Mouse (Mus musculus) thymus, adult 18-20 months (tissue): ENCODE measurements at regions not wholly inside any gene's neighbourhood (a gene's known extent, or its start where the extent isn't known, plus 50 kb on each side); places are given as distances from the start of the nearest gene placed in this dataset.

Source experiments
- DNase-seq, 2 experiments: peaks; one replicate each; pipeline ENCODE4 v3.0.0; 2022; ENCODE audit warnings: mixed read lengths in 2 of 2

DNA sequence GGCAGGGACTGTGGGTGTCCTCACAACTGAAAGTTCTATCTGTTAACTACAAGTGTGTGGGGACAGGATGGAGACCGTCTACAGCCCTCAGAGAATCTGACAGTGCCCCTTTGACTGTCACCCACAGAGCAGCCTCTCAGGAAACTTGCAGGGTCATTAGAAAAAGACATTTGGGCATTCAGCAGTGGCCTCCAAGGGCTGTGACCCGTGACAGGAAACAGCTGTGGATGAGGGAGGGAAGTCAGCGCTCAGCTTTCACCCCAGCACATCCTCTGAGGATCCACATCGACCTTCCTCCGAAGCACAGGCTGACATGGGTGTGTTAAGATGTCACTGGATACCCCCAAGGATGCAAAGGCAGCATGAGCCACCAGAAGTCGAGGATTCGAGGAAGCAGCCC, 106.3 kb upstream of the Sulf2 start:
- peak; percentile 23 to 31 for DNase-seq

- no peak for DNase-seq
Observed at GRCm38 (mm10) chr2:166261065-166261464, 105.6 kb upstream of the Sulf2 start.

DNA sequence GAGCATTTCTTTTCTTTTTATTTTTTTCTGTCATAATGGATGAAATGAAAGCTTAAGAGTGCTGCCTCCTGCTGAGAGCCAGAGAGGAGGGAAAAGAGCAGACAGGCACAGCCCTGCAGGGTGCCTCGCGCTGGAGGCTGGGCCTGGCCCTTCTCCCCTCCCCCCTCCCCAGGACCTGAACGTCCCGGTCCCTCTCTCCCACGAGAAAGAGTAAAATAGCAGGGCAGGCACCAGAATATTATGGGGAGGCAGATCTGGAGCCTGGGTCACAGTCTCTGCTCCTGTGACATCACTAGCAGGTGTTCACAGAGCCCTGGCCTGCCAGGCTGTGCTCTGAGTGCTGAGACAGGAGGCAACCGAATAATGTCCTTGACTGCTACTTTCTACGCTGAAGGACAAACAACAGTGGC, 103.3 kb upstream of the Sulf2 start:
- DNase-seq = no peak

- no peak for DNase-seq
Observed at GRCm38 (mm10) chr2:166257666-166258065, 102.2 kb upstream of the Sulf2 start.

DNA sequence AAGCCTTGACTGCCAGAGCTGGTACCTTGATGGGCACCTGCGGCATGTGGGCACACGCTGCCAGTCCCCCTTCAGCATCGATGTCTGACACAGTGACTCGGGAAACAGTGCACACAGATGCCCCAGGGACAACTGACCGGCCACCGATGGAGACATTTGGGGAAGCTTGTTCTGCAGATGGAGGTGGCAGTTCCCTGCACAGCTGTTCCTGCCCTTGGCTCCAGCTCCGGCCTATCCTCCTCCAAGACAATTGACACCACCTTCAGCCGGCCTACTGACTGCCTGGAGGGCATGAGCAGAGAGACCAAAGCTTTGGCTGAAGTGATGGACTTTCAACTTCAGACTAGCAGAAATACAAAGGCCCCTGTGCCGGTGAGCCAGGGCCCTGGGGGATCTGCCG, 100.7 kb upstream of the Sulf2 start:
- no peak for DNase-seq

GRCm38 (mm10) chr2:166254581-166254980, 99.1 kb upstream of the Sulf2 start:
- no peak for DNase-seq

DNA sequence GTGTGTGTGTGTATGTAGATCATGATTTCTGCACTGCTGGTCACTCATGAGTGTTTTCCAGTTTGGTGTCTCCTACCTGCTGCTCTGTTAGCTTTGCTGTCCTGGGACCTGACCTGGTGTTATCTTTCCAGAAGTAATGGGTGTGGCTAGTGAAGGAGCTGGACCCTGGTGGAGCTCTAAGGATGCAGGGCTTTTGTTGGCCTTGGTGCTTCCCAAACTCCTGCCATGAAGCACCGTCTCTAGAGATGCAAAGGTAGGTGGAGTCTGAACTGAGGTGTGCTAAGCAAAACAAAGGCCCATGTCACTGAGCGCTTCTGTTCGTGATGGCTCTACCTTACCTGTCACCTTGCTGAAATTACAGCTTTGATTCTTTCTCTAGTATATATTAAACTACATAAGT, 96.6 kb upstream of the Sulf2 start:
- DNase-seq = no peak

DNA sequence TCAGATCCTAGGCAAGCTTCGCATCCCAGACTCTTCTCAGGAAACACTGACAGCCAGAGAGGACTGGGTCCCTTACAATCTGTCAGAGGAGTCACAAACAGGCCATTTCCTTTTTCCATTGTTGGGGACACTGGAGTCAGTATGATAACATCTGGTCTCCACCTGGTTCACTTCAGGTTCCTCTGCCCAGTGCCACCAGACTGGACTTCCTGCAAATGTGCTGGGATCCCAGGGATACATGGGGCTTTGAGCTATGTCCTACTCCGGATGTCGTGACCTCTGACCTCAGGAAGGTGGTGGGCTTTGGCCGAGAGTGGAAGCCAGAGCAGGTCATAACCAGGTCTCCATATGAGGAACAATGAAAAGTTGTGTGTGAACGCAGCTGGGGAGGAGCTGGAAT, 96.0 kb upstream of the Sulf2 start:
- no peak for DNase-seq

DNA sequence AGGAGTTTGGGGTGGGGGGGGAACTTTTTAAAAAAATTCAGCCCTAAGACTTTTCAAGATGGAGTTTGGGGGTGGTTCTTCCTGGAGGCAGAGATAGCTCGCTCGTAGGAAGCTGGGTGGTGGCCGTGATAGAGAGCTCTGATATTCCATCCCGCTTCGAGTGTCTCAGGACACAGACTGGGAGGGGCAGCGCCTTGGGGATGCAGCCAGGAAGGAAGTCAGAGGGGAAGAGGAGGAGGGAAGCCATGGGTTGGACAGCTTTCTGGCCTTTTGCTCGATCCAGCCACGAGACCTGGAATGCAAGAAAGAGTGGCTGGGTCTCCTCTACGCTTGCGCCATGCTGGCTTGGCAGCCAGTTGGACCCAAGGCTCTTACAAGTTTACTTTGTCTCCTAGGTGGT, 95.1 kb upstream of the Sulf2 start:
- DNase-seq = no peak

DNA sequence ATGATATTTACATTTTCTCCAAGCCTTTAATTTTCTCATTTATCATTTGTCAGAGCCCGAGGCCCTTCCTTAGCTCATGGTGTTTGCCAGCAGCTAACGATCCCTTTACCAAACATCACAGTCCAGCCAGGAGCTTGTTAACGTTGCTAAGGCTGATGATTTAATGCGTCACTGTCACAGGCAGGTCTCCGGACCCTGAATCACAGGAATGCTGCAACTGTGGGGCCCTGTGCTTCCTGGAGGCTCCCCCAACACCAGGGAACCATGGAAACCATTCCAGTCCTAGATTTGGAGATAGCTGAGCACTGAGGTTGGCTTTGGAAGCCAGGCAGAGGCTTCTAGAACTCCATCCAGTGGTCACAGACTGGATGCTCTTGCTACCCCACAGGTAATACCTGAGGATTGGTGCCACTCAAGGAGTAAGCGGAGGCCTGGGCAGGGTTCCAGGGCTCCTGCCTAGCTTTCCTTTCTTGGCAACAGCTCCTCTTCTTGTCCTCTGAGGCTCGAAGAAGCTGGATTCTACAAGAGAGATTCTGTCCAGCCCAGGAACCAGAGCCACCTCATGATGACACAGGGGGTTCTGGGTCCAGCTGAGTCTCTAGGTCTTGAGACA, 94.0 kb upstream of the Sulf2 start:
- DNase-seq = no peak

- no peak for DNase-seq
Observed at GRCm38 (mm10) chr2:166246401-166247189, 91.1 kb upstream of the Sulf2 start.

DNA sequence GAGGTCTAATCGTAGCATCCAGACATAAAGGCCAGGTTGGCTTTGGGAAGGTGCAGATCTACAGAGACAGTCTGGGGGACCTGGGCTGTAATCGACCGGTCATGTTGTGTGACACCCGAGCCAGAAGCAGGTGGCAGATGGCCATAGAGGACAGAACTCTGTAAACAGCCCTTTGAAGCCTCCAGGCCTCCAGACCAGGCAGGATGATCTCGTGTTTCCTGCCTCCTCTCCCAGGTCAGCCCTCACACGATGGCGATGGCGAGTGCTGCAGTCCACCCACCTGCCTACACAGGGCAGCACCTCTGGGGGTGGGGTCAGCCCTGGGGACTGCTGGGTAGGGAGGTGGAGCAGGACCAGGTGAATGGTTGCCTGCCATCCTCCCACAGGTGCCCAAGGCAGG, 89.8 kb upstream of the Sulf2 start:
- no peak for DNase-seq

DNA sequence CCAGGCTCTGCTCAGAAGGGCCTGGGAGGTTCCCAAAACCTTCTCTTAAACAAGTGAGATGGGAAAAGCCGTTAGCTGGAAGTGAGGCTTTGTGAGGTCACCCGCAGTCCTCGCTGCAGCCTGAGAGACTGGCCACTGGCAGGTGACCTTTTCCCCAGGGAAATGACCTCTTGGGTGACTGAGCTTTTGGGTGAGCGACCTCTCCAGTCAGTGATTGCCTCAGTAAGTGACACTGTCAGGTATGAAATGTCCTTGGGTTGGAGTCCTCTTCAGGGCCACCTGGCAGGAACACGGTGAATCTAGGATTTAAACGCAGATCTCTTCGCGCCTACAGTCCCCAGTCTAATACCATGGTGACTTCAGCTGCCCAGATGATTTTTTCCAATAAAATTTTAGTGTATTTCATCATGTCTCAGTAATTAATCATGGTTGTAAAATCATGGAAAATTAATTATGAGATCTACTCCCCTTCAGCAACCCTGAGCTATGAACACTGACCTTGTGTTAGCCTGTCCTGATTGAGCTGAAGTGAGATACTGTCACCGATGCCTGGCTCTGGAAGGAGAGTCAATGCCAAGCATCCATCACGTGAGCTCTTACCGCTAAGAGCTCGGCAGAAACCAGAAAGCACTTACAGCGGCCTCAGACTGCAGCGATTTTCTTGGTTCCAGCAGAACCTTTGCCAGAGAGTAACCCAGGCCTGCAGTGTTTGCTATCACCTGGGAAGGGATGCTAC, 87.5 kb upstream of the Sulf2 start:
- no peak for DNase-seq

GRCm38 (mm10) chr2:166241310-166241709, 85.8 kb upstream of the Sulf2 start:
- no peak for DNase-seq

- no peak for DNase-seq
Observed at GRCm38 (mm10) chr2:166240056-166240455, 84.6 kb upstream of the Sulf2 start.

GRCm38 (mm10) chr2:166237554-166238269, 82.2 kb upstream of the Sulf2 start:
- no peak for DNase-seq

DNA sequence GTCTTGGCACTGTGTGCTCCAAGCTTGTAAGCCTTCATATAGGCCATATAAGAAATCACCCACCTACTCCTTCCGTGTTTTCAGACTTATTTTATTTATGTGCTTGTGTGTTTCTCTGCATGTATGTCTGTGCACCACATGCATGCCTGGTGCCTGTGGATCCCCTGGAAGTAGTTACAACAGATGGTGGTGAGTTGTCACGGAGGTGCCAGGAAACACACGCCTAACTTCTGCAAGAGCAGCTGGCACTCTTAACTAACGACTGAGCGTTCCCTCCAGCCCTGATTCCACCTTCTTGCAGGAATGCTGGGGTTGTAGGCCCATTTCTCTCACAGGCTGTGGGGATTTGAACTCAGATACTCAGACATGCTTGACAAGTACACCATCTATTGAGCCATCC, 80.6 kb upstream of the Sulf2 start:
- no peak for DNase-seq

GRCm38 (mm10) chr2:166234579-166235212, 79.2 kb upstream of the Sulf2 start:
- DNase-seq = no peak

DNA sequence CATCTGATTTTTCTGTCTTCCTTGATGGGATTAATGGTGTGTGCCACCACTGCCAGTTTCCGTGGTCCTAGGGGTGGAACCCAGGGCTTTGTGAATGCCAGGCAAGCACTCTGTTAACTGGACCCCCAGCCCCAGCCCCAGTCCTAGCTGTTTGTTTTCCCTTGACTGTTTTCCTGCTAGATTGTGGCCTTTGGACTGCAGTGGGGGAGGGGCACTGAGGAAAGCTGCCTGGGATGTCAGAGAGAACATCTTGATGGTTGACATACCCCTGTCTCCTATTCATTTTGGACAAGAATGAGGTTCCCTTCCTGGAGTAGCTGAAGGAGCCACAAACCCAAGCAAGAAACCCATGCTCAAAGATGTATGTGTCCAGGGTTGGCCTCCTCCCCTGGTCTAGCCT, 77.8 kb upstream of the Sulf2 start:
- DNase-seq = no peak

- no peak for DNase-seq
Observed at GRCm38 (mm10) chr2:166232376-166232775, 76.9 kb upstream of the Sulf2 start.

- no peak for DNase-seq
Observed at GRCm38 (mm10) chr2:166230617-166231016, 75.2 kb upstream of the Sulf2 start.

DNA sequence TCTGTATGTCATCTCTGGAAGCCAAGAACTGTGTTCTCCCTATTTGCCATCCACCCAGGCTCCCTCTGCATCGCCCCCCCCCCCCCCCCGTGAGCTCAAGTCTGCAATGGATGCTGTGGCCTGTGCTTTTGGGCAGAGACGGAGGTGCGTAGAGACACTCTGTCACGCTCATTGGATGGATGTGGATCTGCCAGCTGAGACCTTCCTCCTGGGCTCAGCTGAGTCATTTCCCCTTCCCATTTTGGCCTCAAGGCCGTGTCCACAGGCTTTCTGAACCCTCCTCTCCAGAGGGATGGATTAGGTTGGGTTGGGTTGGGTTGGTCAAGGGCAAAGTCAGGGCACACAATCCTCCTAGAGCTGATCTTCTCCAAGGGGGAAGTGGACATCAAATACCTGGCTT, 72.9 kb upstream of the Sulf2 start:
- DNase-seq = no peak

- DNase-seq = no peak
Observed at GRCm38 (mm10) chr2:166227496-166227895, 72.0 kb upstream of the Sulf2 start.
